Mouse (Mus musculus): Measurements from ENCODE around the gene Daglb. TPM values are rescaled to one million over a fixed set of nuclear protein-coding genes. Genes with fewer than 3 reads are reported as not detected.
"Not testable (repeated sequence)": the region's sequence is repeated elsewhere in the genome, so short reads cannot be mapped to it uniquely, and the experiment has no call there.

Daglb gene
- total RNA-seq, 2 experiments from 2014 or later: 7.5 to 7.6 TPM

GRCm38 (mm10) chr5:143484955-143485354, 20.6 kb downstream of the Daglb start:
- DNase-seq (ENCODE audit: low spot score in 2 of 2): no peak

GRCm38 (mm10) chr5:143487193-143487592, 22.8 kb downstream of the Daglb start:
- DNase-seq (ENCODE audit: low spot score in 2 of 2): no peak

- no peak for DNase-seq (ENCODE audit: low spot score in 2 of 2)
Measured at GRCm38 (mm10) chr5:143487998-143488397, 23.6 kb downstream of the Daglb start.

GRCm38 (mm10) chr5:143489749-143490342, 25.5 kb downstream of the Daglb start:
- no peak for DNase-seq (ENCODE audit: low spot score in 2 of 2)

GRCm38 (mm10) chr5:143491736-143492135, 27.4 kb downstream of the Daglb start:
- DNase-seq (ENCODE audit: low spot score in 2 of 2): no peak

DNA sequence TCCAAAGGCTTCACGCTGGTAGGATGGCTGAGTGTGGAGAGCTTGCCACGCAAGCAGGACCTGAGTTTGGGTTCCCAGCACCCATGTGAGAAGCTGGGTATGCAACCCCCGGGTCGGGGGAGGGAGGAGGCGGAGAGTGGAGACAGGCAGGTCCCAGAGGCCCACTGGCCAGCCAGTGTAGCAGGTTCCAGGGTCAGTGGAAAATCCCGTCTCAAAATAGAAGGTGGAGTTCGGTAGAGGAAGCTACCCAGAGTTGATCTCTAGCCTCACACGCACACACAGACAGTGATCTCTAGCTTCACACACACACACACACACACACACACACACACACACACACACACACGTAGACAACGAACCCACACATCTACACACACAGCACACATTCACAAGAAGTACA, 28.8 kb downstream of the Daglb start:
- no peak for DNase-seq (ENCODE audit: low spot score in 2 of 2)

DNA sequence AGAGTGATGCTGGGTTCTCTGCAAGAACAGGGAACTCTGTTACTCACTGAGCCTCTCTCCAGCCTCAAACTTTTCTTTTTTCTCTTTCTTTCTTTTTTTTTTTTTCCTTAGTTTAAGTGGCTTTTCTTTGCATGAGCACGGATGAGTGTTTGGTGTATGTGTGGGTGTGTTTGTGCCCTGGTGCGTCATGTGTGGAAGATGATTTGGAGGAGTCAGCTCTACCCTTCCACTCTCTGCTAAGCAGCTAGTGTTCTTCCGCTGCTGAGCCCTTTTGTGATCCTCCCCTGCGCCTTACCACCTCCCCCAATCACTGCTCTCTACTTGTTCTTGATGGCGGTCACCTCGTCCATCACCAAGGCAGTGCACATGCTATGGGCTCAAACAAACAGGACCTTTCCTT, 31.3 kb downstream of the Daglb start:
- DNase-seq (ENCODE audit: low spot score in 2 of 2): no peak

DNA sequence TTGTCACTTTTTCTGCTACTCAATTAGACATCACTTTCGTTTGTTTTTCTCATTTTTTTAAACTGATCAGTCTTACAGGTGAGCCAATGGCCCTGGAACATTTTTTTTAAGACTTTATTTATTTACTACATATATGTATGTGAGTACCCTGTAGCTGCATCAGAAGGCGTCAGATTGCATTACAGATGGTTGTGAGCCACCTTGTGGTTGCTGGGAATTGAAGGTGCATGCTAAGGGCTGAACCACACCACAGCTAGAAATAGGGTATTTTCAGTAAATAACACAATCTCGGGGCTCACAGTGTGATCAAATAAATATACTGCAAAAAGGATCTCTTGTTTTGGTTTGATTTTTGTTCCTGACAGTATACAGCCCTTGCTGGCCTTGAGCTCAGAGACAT, 33.1 kb downstream of the Daglb start:
- no peak for DNase-seq (ENCODE audit: low spot score in 2 of 2)

DNA sequence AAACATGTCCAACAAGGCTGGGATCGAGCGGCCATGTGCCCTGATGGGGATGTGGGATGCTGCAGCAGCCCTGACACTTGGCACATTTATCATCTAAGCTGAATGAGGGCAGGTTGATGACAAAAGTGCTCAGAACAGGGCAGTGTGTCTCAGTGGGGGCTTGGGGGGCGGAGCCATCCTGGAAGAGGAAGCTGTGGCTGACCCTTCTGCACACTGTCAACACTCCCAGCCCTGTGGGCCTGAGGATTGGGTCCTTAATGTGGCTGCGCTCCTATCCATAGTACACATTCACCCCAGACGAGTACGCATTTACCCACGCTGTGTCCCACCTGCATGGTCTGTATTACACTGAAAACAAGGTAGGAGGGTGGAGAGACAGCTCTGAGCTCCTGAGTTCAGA, 34.8 kb downstream of the Daglb start:
- DNase-seq (ENCODE audit: low spot score in 2 of 2): no peak

DNA sequence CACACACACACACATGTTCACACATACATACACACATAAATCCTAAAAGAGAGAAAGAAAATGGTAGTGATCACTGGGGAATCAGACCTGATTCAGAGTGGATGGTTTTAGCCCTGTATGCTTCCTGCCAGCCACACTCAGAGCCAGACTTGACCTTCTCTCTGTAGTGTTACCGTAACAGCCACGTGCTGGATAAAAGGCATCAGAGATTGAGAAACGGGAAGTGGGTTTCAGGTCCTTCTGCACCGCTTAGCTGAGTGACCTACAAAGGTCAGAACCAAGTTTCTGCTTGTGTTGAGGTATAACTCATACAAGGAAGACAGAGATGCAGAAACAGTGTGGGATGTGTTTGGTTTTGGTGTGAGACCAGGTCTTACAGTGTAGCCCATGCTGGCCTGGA, 35.3 kb downstream of the Daglb start:
- DNase-seq (ENCODE audit: low spot score in 2 of 2): no peak

GRCm38 (mm10) chr5:143500711-143501110, 36.3 kb downstream of the Daglb start:
- not testable (repeated sequence) for DNase-seq (ENCODE audit: low spot score in 2 of 2)

DNA sequence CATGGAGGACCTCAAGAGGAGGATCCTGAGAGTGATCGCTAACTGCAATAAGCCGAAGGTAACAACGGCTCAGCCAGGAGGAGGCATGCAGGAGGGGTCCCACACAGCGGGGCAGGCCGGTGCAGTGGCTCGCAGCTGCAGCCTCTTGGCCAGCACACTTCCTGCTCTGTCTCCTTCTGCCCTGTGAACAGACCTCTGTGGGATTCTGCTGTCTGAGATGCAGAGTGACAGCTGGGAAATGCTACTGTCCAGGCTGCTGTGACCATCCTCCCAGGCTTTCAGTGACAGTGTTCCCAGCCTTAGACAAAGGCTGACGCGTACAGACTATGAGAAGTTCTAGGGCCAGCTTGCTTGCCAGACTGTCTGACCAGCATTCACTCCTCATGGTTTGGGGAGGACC, 36.8 kb downstream of the Daglb start:
- DNase-seq (ENCODE audit: low spot score in 2 of 2): no peak

- DNase-seq (ENCODE audit: low spot score in 2 of 2): no peak
Measured at GRCm38 (mm10) chr5:143501649-143502048, 37.3 kb downstream of the Daglb start.

DNA sequence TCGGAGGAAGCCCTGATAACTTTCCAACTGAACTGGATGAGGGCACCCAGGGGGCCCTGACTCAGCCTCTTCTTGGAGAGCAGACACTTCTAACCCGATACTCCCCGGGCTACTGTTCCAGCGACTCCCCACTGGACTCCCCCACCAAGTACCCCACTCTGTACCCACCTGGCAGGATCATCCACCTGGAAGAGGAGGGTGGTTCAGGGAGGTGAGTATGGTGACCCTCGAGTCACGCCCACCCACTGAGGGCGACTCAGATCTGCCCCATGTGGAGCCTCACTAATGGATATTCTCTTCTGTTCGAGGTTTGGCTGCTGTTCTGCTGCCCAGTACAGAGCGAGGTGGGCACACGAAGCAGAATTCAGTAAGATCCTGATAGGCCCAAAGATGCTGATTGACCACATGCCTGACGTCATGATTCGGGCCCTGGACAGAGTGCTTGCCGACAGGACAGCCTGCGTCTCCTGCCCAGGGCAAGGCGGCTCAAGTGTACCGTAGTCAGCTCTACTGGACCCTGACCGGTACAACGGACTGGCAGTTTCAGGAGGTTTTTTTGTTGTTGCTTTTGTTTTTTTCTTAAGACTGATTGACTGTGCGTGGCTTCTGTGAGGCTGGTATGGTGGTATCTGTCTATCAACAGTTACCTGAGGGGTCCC, 38.6 kb downstream of the Daglb start:
- no peak for DNase-seq (ENCODE audit: low spot score in 2 of 2)

DNA sequence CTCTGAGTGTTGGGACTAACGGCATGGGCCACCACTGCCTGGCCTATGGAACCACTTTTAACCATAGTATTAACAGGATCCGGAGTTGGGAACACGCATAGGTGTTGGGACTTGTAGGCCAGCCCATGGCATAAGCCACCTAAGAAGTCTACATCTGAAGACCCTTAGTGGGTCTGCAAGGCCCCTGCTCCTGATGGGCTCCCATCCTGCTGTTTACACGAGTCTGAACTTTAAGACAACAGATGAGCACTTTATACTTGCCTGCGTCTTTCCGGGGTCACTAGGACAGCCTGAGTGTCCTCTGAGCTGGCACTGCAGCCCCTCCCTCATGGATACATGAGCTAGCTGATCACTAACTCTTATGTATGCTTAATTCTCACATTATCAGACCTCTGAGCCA, 39.4 kb downstream of the Daglb start:
- DNase-seq (ENCODE audit: low spot score in 2 of 2): no peak

- DNase-seq (ENCODE audit: low spot score in 2 of 2): no peak
Measured at GRCm38 (mm10) chr5:143504453-143504852, 40.1 kb downstream of the Daglb start.

- DNase-seq (ENCODE audit: low spot score in 2 of 2): no peak
Measured at GRCm38 (mm10) chr5:143505056-143505455, 40.7 kb downstream of the Daglb start.

DNA sequence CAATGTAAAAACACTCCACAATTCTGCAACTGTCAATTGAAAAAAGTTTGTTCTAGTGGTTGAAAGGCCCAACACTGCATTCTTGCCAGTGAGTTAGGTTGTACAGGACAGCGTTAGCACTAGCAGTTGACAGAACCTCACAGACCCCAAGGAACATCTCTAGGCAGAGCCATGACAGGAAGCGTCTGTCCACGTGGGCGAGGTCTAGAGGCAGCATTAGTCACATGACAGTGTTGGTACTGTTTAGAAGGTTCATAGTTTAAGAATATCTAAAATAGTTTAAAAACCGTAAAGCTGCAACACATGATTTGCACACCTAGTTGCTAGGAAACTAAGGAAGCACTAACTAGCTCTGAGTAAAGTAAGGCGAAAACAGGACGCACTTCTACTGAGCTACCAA, 41.2 kb downstream of the Daglb start:
- no peak for DNase-seq (ENCODE audit: low spot score in 2 of 2)

GRCm38 (mm10) chr5:143509294-143509693, 44.9 kb downstream of the Daglb start:
- no peak for DNase-seq (ENCODE audit: low spot score in 2 of 2)

- DNase-seq (ENCODE audit: low spot score in 2 of 2): no peak
Measured at GRCm38 (mm10) chr5:143509737-143510136, 45.4 kb downstream of the Daglb start.

DNA sequence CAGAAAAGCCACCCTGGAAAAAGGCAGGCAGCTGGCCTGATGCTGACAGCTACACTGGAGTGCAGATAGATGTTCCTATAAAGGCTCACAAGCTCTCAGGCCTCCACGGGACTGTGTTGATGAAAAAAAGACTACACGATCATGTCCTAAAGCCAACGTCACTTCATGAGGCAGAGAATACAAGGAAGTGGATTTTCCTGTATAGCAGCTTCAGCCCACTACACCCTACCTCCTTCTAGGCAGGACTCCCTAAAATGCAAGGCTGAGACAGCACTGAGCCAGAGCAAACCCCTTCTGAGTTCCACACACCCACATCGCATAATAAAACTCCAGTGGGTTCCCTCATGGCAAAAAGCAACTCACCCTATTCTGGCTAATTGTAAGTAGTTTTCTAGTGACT, 47.2 kb downstream of the Daglb start:
- DNase-seq (ENCODE audit: low spot score in 2 of 2): no peak

GRCm38 (mm10) chr5:143512305-143512704, 47.9 kb downstream of the Daglb start:
- no peak for DNase-seq (ENCODE audit: low spot score in 2 of 2)

DNA sequence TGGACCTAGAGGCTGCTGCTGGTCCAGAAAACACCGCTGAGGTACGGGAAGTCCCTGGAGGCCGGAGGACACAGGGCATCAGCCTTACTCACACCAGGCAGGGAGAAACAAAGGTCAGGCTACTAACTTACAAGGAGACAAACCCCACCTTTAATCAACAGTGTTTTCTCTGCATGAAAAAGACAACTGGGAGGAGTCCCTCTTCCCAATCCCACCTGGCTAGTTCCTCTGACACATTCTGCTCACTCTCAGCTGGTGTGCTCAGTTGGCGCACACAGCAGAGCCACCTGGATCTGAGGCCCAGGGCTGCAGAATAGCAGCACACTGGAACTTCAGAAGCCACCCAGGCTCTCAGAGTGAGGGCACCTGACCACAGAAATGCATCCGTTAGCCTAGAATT, 50.5 kb downstream of the Daglb start:
- DNase-seq (ENCODE audit: low spot score in 2 of 2): no peak

Data from gastrocnemius, postnatal 4 days (tissue).